Mouse (Mus musculus) megakaryocyte-erythroid progenitor cell, adult 5-6 weeks (primary cell): ENCODE data around the gene Etv5. TPM values are rescaled to one million over a fixed set of nuclear protein-coding genes. Genes with fewer than 3 reads are reported as not detected.
"Not testable (repeated sequence)": the region's sequence is repeated elsewhere in the genome, so short reads cannot be mapped to it uniquely, and the experiment has no call there.

Source experiments
- ATAC-seq: replicated peaks from 2 replicates; pipeline ENCODE4 v1.8.0; 2016; ENCODE audit warnings: mild to moderate bottlenecking, inconsistent platforms; ENCODE audit not compliant: severe bottlenecking, poor library complexity, low FRiP score, low TSS enrichment
- total RNA-seq, 2 experiments: library from RNA; stranded (forward) in 1 of 2; stranded (reverse) in 1 of 2; fragments of 200-1000, 215-1000 nt in 1 of 2; fragments of >200 nt in 1 of 2; fragmentation: Nextera tagmentation in 1 of 2; gene quantifications; 2 replicates each; pipeline ENCODE4 v1.2.3; 2014 to 2017

Gene Etv5
- total RNA-seq, 2 experiments from 2014 or later, result 2.6 to 17.0 TPM

DNA sequence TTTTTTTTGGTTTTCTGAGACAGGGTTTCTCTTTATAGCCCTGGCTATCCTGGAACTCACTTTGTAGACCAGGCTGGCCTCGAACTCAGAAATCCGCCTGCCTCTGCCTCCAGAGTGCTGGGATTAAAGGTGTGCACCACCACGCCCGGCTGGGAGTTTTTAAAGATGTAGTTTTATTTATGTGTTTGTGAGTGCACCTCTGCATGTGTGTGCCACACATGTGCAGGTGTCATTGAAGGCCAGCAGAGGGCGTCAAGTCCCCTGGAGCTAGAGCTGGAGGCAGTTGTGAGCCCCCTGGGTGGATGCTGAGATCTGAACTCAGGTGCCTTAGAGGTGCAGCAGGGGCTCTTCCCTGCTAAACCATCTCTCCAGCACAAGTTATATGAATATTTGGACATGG lies 85.3 kb downstream of the Etv5 start:
- ATAC-seq, result not testable (repeated sequence)

DNA sequence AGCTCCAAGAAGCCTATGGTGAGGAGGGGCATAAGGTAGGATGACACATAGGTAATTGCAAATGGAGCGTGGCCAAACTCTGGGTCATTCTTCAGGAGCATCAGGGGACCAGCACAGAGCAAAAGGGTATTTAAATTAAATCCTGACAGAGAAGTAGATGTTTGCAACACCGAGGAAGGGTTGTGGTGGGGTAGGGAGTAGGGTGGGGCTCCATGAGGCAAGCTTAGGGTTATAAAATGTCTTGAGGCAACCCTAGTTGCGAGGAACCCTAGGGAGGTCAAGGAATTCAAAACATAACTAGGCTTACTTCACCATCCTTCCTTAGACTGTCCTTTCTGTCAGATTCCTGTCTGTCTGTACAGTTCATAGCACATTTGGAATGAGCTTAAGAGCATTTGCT lies 85.9 kb downstream of the Etv5 start:
- ATAC-seq, result no peak

DNA sequence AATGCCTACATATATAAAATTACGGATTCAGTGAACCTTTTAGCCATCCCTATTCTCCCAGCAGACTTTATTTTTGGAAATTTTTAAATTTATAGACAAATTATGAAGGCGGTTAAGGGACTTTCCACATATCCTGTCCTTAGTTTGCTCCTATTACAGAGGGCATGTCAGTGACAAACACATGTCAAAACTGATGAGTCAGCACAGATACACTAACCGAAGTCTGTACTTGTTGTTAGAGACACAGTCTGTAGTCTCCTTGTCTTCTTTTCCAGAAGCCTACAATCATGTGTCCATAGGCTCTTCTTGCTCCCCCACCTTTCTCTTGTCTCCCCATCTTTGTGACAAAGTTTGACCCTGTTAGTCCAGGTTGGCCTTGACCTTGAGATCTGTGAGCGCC lies 88.3 kb downstream of the Etv5 start:
- ATAC-seq, result no peak

DNA sequence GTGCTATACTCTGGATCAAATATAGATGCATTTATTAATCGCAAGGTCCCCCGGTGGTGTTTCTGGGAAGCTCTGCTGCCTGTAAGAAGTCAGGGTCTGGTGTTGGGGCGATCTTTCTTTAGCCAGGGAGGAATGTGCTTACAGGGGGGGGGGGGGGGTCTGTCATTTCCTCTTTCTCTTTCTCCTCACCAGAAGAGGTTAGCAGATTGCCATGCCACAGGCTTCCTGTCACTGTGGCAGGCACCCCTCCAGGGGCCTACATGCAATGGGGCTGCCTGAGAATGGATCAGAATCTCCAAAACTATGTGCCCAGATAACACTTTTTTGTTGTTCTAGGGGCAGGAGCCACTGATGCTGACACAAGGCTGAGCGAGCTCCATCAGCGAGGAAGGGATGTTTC lies 89.7 kb downstream of the Etv5 start:
- ATAC-seq, result no peak

DNA sequence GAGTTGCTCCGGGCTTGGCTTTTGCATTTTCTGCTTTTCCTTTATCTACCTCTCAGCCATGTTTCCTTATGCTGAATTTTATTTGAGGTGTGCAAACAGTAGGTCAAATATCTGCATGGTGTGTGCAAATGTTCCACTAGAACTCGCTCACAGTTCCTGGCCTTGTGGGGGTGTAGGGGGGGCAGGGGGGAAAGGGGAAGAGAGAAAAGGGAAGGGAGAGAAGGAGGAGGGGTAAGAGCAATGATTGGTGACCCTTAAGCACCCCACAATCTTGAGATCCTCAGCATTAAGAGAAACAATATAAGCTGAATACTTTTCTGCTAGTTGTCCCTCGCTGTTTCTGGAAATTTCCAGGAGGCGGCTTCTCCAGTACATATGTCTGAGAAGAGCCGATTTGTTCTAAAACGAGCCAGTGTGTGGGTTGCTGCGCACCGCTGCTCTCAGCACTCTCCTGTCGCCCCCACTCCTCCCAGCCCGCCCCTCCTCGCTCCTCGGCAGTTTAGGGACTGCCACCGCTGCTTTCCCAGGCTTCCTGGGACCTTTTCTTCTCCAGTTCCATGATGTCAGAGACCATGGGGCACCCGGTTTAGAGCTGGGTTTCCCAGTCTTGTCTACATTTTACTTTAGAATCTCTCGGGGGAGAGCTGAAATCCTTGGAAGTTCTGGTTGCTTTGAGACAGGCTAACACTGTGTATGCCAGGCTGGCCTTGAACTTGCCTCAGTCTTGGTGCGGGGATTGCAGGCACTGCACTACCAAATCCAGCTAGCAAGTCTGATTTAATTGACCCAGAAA lies 90.8 kb downstream of the Etv5 start:
- no peak for ATAC-seq

DNA sequence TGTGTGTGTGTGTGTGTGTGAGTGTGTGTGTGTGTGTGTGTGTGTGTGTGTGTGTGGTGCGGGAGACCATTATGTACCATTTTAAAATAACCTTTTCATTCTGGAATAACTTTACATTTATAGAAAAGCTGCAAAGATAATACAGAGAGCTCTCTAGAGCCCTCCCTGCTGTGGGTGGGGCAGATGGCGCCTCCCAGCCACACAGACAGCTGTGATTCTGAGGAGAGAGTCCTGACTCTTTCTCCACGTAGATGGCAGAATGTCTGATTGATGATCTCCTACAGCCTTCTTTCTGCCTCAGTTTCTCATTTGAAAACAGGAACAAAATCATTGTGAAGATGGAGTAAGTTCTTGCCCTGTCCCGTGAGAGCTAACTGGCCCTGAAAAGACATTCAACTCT lies 91.5 kb downstream of the Etv5 start:
- ATAC-seq, result no peak

DNA sequence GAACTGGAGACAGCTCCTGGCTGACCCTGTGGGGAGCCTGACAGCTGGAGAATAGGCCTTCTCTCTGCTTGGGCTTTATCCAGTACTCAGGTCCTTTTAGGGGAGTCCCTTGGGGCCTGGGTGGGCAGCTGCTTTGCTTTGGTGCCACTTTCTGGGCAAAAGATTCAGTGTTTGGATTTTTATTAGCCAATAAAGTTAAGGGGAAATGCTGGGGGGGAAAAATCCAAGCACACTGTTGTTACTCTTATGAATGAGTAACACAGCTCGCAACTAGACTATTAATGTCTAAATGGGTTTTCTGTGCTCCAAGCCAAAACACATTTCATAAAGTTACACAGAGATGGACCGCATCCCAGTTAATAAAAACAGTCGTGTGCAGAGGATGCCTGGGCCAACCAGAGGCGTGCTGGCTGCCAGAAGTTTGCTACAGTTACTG lies 98.3 kb downstream of the Etv5 start:
- no peak for ATAC-seq

DNA sequence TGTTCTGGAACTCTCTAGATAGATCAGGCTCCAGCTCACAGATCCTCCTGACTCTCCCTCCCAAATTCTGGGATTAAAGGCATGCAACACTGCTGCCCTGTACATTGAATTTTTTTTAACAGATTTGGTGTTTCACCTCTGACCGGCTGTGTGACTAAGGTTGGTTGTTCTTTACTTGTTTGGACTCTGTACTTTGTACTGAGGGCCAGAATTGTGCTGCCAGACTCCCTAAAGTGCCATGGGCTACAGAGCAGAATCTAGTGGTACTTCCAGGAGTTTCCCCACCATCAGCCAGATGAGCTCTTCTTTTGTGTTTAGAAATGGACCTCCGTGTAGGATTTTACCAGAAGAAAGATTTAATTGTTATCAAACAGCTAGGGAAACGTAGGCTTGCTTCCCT lies 103.7 kb downstream of the Etv5 start:
- no peak for ATAC-seq

Other genes with a start within 250 kb of the Etv5 start
- gene Tra2b, start 173.7 kb downstream of the Etv5 start, total RNA-seq (2014; fragmentation: Nextera tagmentation), result 286 and 294 TPM in 2 replicates
- gene Tra2b, start 173.7 kb downstream of the Etv5 start, total RNA-seq (2017), result 749 and 863 TPM in 2 replicates
- 0.66 and 1.2 TPM in 2 replicates for gene Dgkg, start 217.5 kb upstream of the Etv5 start, total RNA-seq (2014; fragmentation: Nextera tagmentation)
- 0.38 and 1.1 TPM in 2 replicates for gene Dgkg, start 217.5 kb upstream of the Etv5 start, total RNA-seq (2017)